Mouse (Mus musculus) limb, embryonic 11.5 days (tissue): ENCODE data around the gene 4930404N11Rik. TPM values are rescaled to one million over a fixed set of nuclear protein-coding genes. Genes with fewer than 3 reads are reported as not detected.

ENCODE experiments used
- ATAC-seq: fragments of 200-750 bp; cut with Nextera tagmentation; 2 replicates; pipeline ENCODE4 v1.8.0; 2017; ENCODE audit warnings: low read depth; ENCODE audit not compliant: insufficient number of reproducible peaks, low FRiP score, low TSS enrichment
- DNase-seq: peaks from one replicate; pipeline ENCODE4 v3.0.0-alpha.2; 2015; ENCODE audit warnings: low spot score
- H3K27ac ChIP-seq: fragments of 300-500 bp; sonication (generic); replicated peaks from 2 replicates; pipeline ENCODE4 v1.5.1; 2014; ENCODE audit warnings: low read depth, mild to moderate bottlenecking, low read length
- H3K27me3 ChIP-seq: fragments of 300-500 bp; sonication (generic); 2 replicates; pipeline ENCODE4 v1.6.1; 2014; ENCODE audit warnings: mild to moderate bottlenecking, low read length, mixed read lengths; ENCODE audit not compliant: control insufficient read depth, insufficient read depth
- H3K36me3 ChIP-seq: fragments of 300-500 bp; sonication (generic); 2 replicates; pipeline ENCODE4 v1.6.1; 2014; ENCODE audit warnings: mild to moderate bottlenecking, low read length, moderate library complexity, mixed read lengths; ENCODE audit not compliant: control insufficient read depth, insufficient read depth
- H3K4me1 ChIP-seq: fragments of 300-500 bp; sonication (generic); 2 replicates; pipeline ENCODE4 v1.6.1; 2014; ENCODE audit warnings: low read length, mixed read lengths; ENCODE audit not compliant: control insufficient read depth, insufficient read depth
- H3K4me2 ChIP-seq: fragments of 300-500 bp; sonication (generic); 2 replicates; pipeline ENCODE4 v1.6.1; 2014; ENCODE audit warnings: low read depth, mild to moderate bottlenecking, moderate library complexity; ENCODE audit not compliant: severe bottlenecking
- H3K4me3 ChIP-seq: fragments of 300-500 bp; sonication (generic); 2 replicates; pipeline ENCODE4 v1.5.1; 2014; ENCODE audit warnings: low read depth, low read length
- H3K9ac ChIP-seq: fragments of 300-500 bp; sonication (generic); 2 replicates; pipeline ENCODE4 v1.6.1; 2014; ENCODE audit warnings: mild to moderate bottlenecking, low read length
- H3K9me3 ChIP-seq: fragments of 300-500 bp; sonication (generic); 2 replicates; pipeline ENCODE4 v1.6.1; 2016; ENCODE audit warnings: low read length; ENCODE audit not compliant: control insufficient read depth
- WGBS: fragments of 180-500 bp; shearing (Covaris S2); extraction: QIAGEN DNeasy Blood & Tissue Kit; methylation state at CpG from one replicate; pipeline ENCODE4 v1.1.7; 2014; 5-methylcytosine and 5-hydroxymethylcytosine counted together
- polyA plus RNA-seq: library from polyadenylated mRNA; unstranded; fragments of >200 nt; fragmentation: Nextera tagmentation; extraction: Ambion mirVana; gene quantifications from 2 replicates; pipeline ENCODE4 v1.2.1, GENCODE M21; 2014

The 4930404N11Rik gene
- polyA plus RNA-seq, 1 experiment from 2014 or later: 0.21 TPM

GRCm38 (mm10) chr10:81390678-81390965 lies 25.0 kb upstream of the 4930404N11Rik start:
- no peaks in the 10 kb centered on the region for H3K9me3 ChIP-seq
- ATAC-seq (no peak), DNase-seq (no peak)
- no peak overlapping the region for H3K4me2 ChIP-seq
- H3K9ac ChIP-seq: no peak overlapping the region
- H3K27ac ChIP-seq: no peak overlapping the region
- peaks cover 8% of the 10 kb centered on the region; the same call in 1 of the 2 replicates for H3K4me1 ChIP-seq
- H3K36me3 ChIP-seq: peaks cover 19% of the 10 kb centered on the region; the same call in 1 of the 2 replicates
- WGBS: 89% methylated on average over 13 of the region's 13 CpGs
- H3K4me3 ChIP-seq: no peak overlapping the region
- no peaks in the 10 kb centered on the region for H3K27me3 ChIP-seq

- H3K4me3 ChIP-seq: no peak overlapping the region
- no peak overlapping the region for H3K27ac ChIP-seq
- peaks cover 19% of the 10 kb centered on the region; the same call in 1 of the 2 replicates for H3K36me3 ChIP-seq
- H3K4me1 ChIP-seq: peaks cover 13% of the 10 kb centered on the region
- no peak overlapping the region for H3K9ac ChIP-seq
- DNase-seq: peak; percentile 86
- H3K4me2 ChIP-seq: no peak overlapping the region
- no peaks in the 10 kb centered on the region for H3K9me3 ChIP-seq
- WGBS: 63% methylated on average over 23 of the region's 23 CpGs
- H3K27me3 ChIP-seq: no peaks in the 10 kb centered on the region
- ATAC-seq: no peak
Measured at GRCm38 (mm10) chr10:81389801-81390677, 24.4 kb upstream of the 4930404N11Rik start.

- H3K4me3 ChIP-seq: no peak overlapping the region
- no peak overlapping the region for H3K27ac ChIP-seq
- H3K4me1 ChIP-seq: peaks cover 13% of the 10 kb centered on the region
- peaks cover 19% of the 10 kb centered on the region; the same call in 1 of the 2 replicates for H3K36me3 ChIP-seq
- WGBS: 64% methylated on average over 3 of the region's 3 CpGs
- no peaks in the 10 kb centered on the region for H3K9me3 ChIP-seq
- no peak for DNase-seq
- no peak overlapping the region for H3K4me2 ChIP-seq
- no peak for ATAC-seq
- no peaks in the 10 kb centered on the region for H3K27me3 ChIP-seq
- no peak overlapping the region for H3K9ac ChIP-seq
Measured at GRCm38 (mm10) chr10:81389373-81389772, 23.8 kb upstream of the 4930404N11Rik start.

- Histone ChIP-seq H3K27me3 (no peaks in the 10 kb centered on the region), H3K4me3 (no peak within 1 kb of the TSS), H3K9ac (no peak within 1 kb of the TSS), H3K36me3 (peaks cover 19% of the 10 kb centered on the region; the same call in 1 of the 2 replicates), H3K4me2 (no peak within 1 kb of the TSS), H3K9me3 (no peaks in the 10 kb centered on the region), H3K27ac (no peak within 1 kb of the TSS), H3K4me1 (peaks cover 13% of the 10 kb centered on the region)
- 87% methylated on average over 5 of the region's 5 CpGs for WGBS
- DNase-seq (no peak), ATAC-seq (no peak)
Measured at GRCm38 (mm10) chr10:81388505-81389055, 23.0 kb upstream of the 4930404N11Rik start, which contains the start of gene Gm48552. Gm48552 (plus strand) TSS chr10:81389005.

- H3K4me1 ChIP-seq: peaks cover 6% of the 10 kb centered on the region
- H3K9me3 ChIP-seq: no peaks in the 10 kb centered on the region
- no peak for ATAC-seq
- H3K27me3 ChIP-seq: no peaks in the 10 kb centered on the region
- no peak for DNase-seq
- H3K27ac ChIP-seq: no peak overlapping the region
- no peak overlapping the region for H3K4me2 ChIP-seq
- H3K9ac ChIP-seq: no peak overlapping the region
- no peak overlapping the region for H3K4me3 ChIP-seq
- H3K36me3 ChIP-seq: peaks cover 19% of the 10 kb centered on the region; the same call in 1 of the 2 replicates
- WGBS: 92% methylated on average over 20 of the region's 20 CpGs
Measured at GRCm38 (mm10) chr10:81387716-81388115, 22.1 kb upstream of the 4930404N11Rik start.

GRCm38 (mm10) chr10:81385603-81386306 lies 20.1 kb upstream of the 4930404N11Rik start:
- no peak overlapping the region for H3K9ac ChIP-seq
- peaks cover 6% of the 10 kb centered on the region for H3K4me1 ChIP-seq
- no peak overlapping the region for H3K4me3 ChIP-seq

GRCm38 (mm10) chr10:81384605-81384982 lies 19.0 kb upstream of the 4930404N11Rik start:
- WGBS: 2% methylated on average over 19 of the region's 19 CpGs
- Histone ChIP-seq H3K9ac (peak overlapping the region; percentile 76), H3K27me3 (no peaks in the 10 kb centered on the region), H3K27ac (peak overlapping the region; percentile 71), H3K9me3 (no peaks in the 10 kb centered on the region), H3K4me3 (peak overlapping the region; percentile 82), H3K4me1 (peaks cover 6% of the 10 kb centered on the region), H3K36me3 (peaks cover 17% of the 10 kb centered on the region; the same call in 1 of the 2 replicates), H3K4me2 (peak overlapping the region; percentile 91)
- no peak for DNase-seq
- peak; percentile 15; the same call in 1 of the 2 replicates for ATAC-seq

More at GRCm38 (mm10) chr10:81385603-81386306, 20.1 kb upstream of the 4930404N11Rik start:
- WGBS: 87% methylated on average over 22 of the region's 22 CpGs
- DNase-seq (no peak), ATAC-seq (no peak)
- Histone ChIP-seq H3K9me3 (no peaks in the 10 kb centered on the region), H3K4me2 (peak overlapping the region; percentile 91; the same call in 1 of the 2 replicates), H3K36me3 (peaks cover 19% of the 10 kb centered on the region; the same call in 1 of the 2 replicates), H3K27me3 (no peaks in the 10 kb centered on the region), H3K27ac (no peak overlapping the region)
